Mouse (Mus musculus) hindbrain, embryonic 14.5 days (tissue): Measurements from ENCODE around the gene Snx20. TPM values are rescaled to one million over a fixed set of nuclear protein-coding genes. Genes with fewer than 3 reads are reported as not detected.
A peak's percentile ranks its signal among the peaks of the same experiment; 100 is the strongest.

Experiments
- ATAC-seq: fragments of 200-750 bp; cut with Nextera tagmentation; 2 replicates; pipeline ENCODE4 v1.8.0; 2017; ENCODE audit warnings: moderate number of reproducible peaks, mild to moderate bottlenecking, moderate TSS enrichment, moderate library complexity; ENCODE audit not compliant: low FRiP score
- DNase-seq: peaks from one replicate; pipeline ENCODE4 v3.0.0-alpha.2; 2015; ENCODE audit warnings: low spot score
- H3K27ac ChIP-seq: fragments of 300-500 bp; sonication (generic); 2 replicates; pipeline ENCODE4 v1.5.1; 2014; ENCODE audit warnings: mild to moderate bottlenecking, moderate library complexity
- H3K27me3 ChIP-seq: fragments of 300-500 bp; sonication (generic); 2 replicates; pipeline ENCODE4 v1.6.1; 2014; ENCODE audit warnings: mild to moderate bottlenecking, low read length, mixed read lengths; ENCODE audit not compliant: control insufficient read depth, insufficient read depth
- H3K36me3 ChIP-seq: fragments of 300-500 bp; sonication (generic); replicated peaks from 2 replicates; pipeline ENCODE4 v1.6.1; 2014; ENCODE audit not compliant: control insufficient read depth, insufficient read depth
- H3K4me1 ChIP-seq: fragments of 300-500 bp; sonication (generic); replicated peaks from 2 replicates; pipeline ENCODE4 v1.6.1; 2014; ENCODE audit warnings: antibody characterized with exemption, low read length, mixed read lengths; ENCODE audit not compliant: control insufficient read depth, insufficient read depth
- H3K4me2 ChIP-seq: fragments of 300-500 bp; sonication (generic); replicated peaks from 2 replicates; pipeline ENCODE4 v1.6.1; 2014; ENCODE audit warnings: mild to moderate bottlenecking, moderate library complexity
- H3K4me3 ChIP-seq: fragments of 300-500 bp; sonication (generic); replicated peaks from 2 replicates; pipeline ENCODE4 v1.5.1; 2014; ENCODE audit warnings: mild to moderate bottlenecking, low read length
- H3K9ac ChIP-seq: fragments of 300-500 bp; sonication (generic); 2 replicates; pipeline ENCODE4 v1.6.1; 2014
- H3K9me3 ChIP-seq: fragments of 300-500 bp; sonication (generic); 2 replicates; pipeline ENCODE4 v1.6.1; 2016; ENCODE audit warnings: low read length; ENCODE audit not compliant: control insufficient read depth
- WGBS: fragments of 180-500 bp; shearing (Covaris S2); extraction: QIAGEN DNeasy Blood & Tissue Kit; methylation state at CpG from one replicate; pipeline ENCODE4 v1.1.7; 2014; 5-methylcytosine and 5-hydroxymethylcytosine counted together
- polyA plus RNA-seq: library from polyadenylated mRNA; unstranded; fragments of >200 nt; fragmentation: Nextera tagmentation; extraction: Ambion mirVana; gene quantifications from 2 replicates; pipeline ENCODE4 v1.2.1, GENCODE M21; 2014

Snx20 gene
- polyA plus RNA-seq, 1 experiment from 2014 or later: 1.7 TPM

- no peaks in the 10 kb centered on the region for H3K4me1 ChIP-seq
- 61% methylated on average over 14 of the region's 14 CpGs for WGBS
- ATAC-seq (no peak), DNase-seq (no peak)
- H3K4me3 ChIP-seq: peak overlapping the region; percentile 48
- 0 out of 2 replicates have a peak, but pooled peaks cover 16% of the 10 kb centered on the region for H3K27me3 ChIP-seq
- no peaks in the 10 kb centered on the region for H3K9me3 ChIP-seq
- H3K36me3 ChIP-seq: no peaks in the 10 kb centered on the region
- H3K9ac ChIP-seq: peak overlapping the region; percentile 75
- H3K4me2 ChIP-seq: peak overlapping the region; percentile 69
- H3K27ac ChIP-seq: no peak overlapping the region
Measured at GRCm38 (mm10) chr8:88628001-88628774, 7.7 kb downstream of the Snx20 start.

DNA sequence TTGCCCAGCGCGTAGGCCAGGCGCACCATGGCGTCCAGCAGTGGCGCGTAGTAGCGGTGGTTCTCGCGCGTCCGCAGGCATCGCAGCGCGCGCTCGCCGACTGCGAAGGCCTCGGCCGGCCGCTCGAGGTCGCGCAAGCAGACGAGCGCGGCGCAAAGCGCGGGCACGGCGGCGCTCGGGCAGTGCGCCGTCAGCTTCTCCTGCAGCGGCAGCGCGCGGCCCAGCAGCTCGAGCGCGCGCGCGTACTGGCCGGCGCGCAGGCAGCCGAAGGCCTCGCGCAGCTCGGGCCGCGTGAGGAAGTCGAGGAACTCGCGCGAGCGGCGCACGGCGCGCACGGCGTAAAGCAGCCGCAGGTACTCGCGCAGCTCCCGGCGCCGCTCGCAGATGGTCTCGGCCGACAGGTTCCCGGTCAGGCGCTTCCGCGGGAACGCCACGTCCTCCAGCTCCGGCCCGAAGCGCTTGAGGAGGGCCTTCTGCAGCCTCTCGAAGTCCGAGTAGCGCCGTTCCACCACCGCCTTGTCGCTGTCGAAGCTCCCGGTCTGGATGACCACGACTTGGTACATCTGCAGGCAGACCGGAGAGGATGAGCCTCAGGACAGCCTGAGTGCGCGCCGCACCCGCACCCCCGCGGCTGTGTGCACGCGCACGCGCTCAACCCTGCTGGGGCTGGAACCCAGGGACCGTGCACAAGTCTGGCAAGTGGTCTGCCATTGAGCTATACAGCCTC is 8.5 kb downstream of the Snx20 start:
- Histone ChIP-seq H3K4me1 (no peaks in the 10 kb centered on the region), H3K27me3 (0 out of 2 replicates have a peak, but pooled peaks cover 21% of the 10 kb centered on the region), H3K27ac (peak overlapping the region; percentile 79), H3K4me3 (peak overlapping the region; percentile 48), H3K36me3 (no peaks in the 10 kb centered on the region), H3K9ac (peak overlapping the region; percentile 75), H3K4me2 (peak overlapping the region; percentile 69), H3K9me3 (no peaks in the 10 kb centered on the region)
- WGBS: under 1% methylated on average over 92 of the region's 105 CpGs
- ATAC-seq (peak; percentile 83), DNase-seq (peak; percentile 91)

DNA sequence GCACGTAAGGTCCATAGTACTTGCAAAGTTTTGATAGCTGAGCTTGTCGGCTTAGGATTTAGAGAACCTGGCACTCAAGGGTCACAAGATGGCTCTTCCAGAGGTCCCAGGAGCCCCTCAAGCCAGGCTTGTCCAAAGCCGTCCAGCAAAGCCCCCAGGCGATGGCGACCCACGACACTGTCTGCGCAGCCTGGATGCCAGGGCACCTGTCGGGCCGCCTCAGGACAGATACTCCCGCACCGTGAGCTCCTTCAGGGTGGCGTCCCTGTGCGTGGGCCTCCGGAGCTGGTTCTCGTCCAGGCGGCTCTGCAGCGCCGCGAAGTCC is 9.0 kb downstream of the Snx20 start:
- 13% methylated on average over 19 of the region's 19 CpGs for WGBS
- no peak; the same call in 1 of the 2 replicates for ATAC-seq
- Histone ChIP-seq H3K4me1 (no peaks in the 10 kb centered on the region), H3K27me3 (0 out of 2 replicates have a peak, but pooled peaks cover 21% of the 10 kb centered on the region), H3K27ac (peak overlapping the region; percentile 79), H3K36me3 (no peaks in the 10 kb centered on the region), H3K4me3 (peak overlapping the region; percentile 48), H3K9ac (peak overlapping the region; percentile 75), H3K4me2 (peak overlapping the region; percentile 69), H3K9me3 (no peaks in the 10 kb centered on the region)
- no peak for DNase-seq

DNA sequence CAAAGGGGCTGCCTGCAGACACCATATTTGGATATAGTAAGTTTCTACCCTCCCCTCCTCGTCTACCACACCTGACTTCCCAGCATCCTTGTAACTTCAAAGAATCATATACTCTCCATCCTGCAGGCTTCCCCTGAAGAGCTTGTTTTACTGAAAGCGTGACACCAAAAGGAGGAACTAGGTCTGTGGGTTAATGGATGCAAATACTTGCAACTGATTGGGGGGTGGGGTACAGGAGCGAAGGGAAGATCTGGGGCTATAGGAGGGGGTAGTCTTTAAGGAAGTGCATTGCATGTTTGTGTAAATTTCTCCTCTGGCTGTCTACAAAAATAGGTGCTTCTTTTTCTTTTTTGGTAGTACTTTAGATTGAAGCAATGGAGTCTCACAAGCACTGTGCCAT is 9.5 kb downstream of the Snx20 start:
- no peaks in the 10 kb centered on the region for H3K4me1 ChIP-seq
- H3K9ac ChIP-seq: no peak overlapping the region
- H3K4me3 ChIP-seq: no peak overlapping the region
- H3K36me3 ChIP-seq: no peaks in the 10 kb centered on the region
- no peak overlapping the region for H3K4me2 ChIP-seq
- ATAC-seq: no peak
- no peak overlapping the region for H3K27ac ChIP-seq
- 0 out of 2 replicates have a peak, but pooled peaks cover 21% of the 10 kb centered on the region for H3K27me3 ChIP-seq
- no peaks in the 10 kb centered on the region for H3K9me3 ChIP-seq
- 76% methylated on average over 3 of the region's 3 CpGs for WGBS
- DNase-seq: no peak

DNA sequence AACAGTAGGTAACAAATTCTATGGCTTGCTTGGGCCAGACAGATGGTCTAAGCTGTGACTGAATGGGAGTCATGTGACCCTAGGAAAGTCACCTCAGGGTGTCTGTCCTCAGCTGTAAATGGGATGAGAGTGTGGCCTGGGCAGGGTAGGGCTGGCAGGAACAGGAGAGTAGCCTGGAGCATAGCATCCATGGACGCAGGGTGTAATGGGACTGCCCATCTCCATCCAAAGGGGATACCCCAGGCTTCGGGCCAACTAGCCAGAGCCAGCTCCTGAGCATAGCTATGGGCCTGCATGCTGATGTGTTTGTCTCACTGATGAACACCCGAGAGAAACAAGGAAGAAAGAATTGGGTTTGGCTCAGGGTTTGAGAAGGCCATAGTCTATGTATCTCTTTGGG is 11.7 kb downstream of the Snx20 start:
- Histone ChIP-seq H3K9me3 (no peaks in the 10 kb centered on the region), H3K4me1 (no peaks in the 10 kb centered on the region), H3K27ac (no peak overlapping the region), H3K4me2 (no peak overlapping the region), H3K27me3 (0 out of 2 replicates have a peak, but pooled peaks cover 17% of the 10 kb centered on the region), H3K9ac (no peak overlapping the region), H3K4me3 (no peak overlapping the region), H3K36me3 (no peaks in the 10 kb centered on the region)
- 76% methylated on average over 3 of the region's 3 CpGs for WGBS
- DNase-seq (no peak), ATAC-seq (no peak)

DNA sequence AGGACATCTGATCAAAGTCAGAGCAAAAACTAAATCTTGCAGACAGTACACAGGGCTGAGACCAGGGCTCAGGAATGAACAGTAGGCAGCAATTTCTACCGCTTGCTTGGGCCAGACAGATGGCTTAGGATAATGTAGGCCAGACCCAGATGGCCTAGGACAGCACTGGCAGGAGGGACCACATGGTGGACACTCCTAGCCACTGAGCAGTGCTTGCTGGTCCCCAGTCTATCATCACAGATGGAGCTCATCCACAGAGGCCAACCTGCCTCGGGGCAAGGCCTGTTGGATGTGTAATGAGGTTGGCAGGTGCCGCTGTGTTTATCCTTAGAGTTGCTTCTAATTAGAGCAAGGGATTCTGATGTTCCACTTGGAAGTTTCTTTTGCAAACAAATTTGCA is 12.6 kb downstream of the Snx20 start:
- Histone ChIP-seq H3K27ac (no peak overlapping the region), H3K4me2 (no peak overlapping the region), H3K4me3 (no peak overlapping the region), H3K36me3 (no peaks in the 10 kb centered on the region), H3K4me1 (no peaks in the 10 kb centered on the region), H3K9me3 (no peaks in the 10 kb centered on the region), H3K9ac (no peak overlapping the region), H3K27me3 (0 out of 2 replicates have a peak, but pooled peaks cover 17% of the 10 kb centered on the region)
- ATAC-seq (no peak), DNase-seq (no peak)
- 62% methylated on average over 3 of the region's 3 CpGs for WGBS

- 1% methylated on average over 8 of the region's 8 CpGs for WGBS
- H3K4me3 ChIP-seq: no peak overlapping the region
- H3K36me3 ChIP-seq: no peaks in the 10 kb centered on the region
- DNase-seq (peak; percentile 91), ATAC-seq (no peak)
- no peaks in the 10 kb centered on the region for H3K9me3 ChIP-seq
- no peak overlapping the region for H3K4me2 ChIP-seq
- no peak overlapping the region for H3K27ac ChIP-seq
- H3K9ac ChIP-seq: no peak overlapping the region
- H3K4me1 ChIP-seq: no peaks in the 10 kb centered on the region
- H3K27me3 ChIP-seq: 0 out of 2 replicates have a peak, but pooled peaks cover 14% of the 10 kb centered on the region
Measured at GRCm38 (mm10) chr8:88621408-88621807, 14.5 kb downstream of the Snx20 start.

DNA sequence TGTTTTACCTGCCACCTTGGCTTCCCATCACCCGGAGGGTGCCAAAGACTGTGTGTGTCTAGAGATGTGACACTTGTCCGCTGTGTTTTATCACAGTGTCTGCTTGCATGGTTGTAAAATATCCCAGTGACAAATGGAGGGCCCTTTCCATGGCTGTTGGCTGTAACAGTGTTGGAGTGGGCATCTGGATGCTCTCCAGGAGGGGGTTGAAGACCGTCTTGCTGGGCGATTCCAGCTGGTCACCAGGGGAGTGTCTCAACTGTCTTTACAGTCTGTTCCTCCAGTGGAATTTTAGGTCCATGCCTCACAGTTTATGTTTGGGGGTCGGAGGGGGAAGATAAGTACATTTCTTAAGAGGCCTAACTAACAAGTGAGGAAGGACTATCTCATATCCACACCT is 15.0 kb downstream of the Snx20 start:
- H3K4me1 ChIP-seq: no peaks in the 10 kb centered on the region
- 65% methylated on average over 5 of the region's 5 CpGs for WGBS
- ATAC-seq (no peak), DNase-seq (no peak)
- no peak overlapping the region for H3K27ac ChIP-seq
- H3K27me3 ChIP-seq: 0 out of 2 replicates have a peak, but pooled peaks cover 10% of the 10 kb centered on the region
- no peak overlapping the region for H3K4me3 ChIP-seq
- H3K9ac ChIP-seq: no peak overlapping the region
- no peaks in the 10 kb centered on the region for H3K9me3 ChIP-seq
- H3K36me3 ChIP-seq: no peaks in the 10 kb centered on the region
- H3K4me2 ChIP-seq: no peak overlapping the region

DNA sequence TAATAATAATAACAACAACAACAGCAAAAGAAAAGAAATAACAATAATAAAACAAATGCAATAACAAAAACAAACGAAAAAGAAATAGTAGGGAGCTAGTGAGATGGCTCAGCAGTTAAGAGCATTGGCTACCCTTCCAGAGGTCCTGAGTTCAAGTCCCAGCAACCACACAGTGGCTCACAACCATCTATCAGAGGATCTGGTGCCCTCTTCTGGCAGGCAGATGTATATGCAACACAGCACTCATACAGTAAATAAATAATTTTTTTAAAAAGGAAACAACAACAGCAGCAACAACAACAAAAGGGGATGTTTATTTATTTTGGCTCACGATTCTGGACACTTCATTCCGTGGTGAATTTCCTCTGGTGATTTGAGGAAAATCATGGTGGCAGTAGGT is 16.4 kb downstream of the Snx20 start:
- H3K9ac ChIP-seq: no peak overlapping the region
- DNase-seq (no peak), ATAC-seq (no peak)
- H3K27me3 ChIP-seq: 0 out of 2 replicates have a peak, but pooled peaks cover 5% of the 10 kb centered on the region
- H3K9me3 ChIP-seq: no peaks in the 10 kb centered on the region
- WGBS: 84% methylated on average over 3 of the region's 3 CpGs
- no peak overlapping the region for H3K27ac ChIP-seq
- H3K4me3 ChIP-seq: no peak overlapping the region
- H3K4me1 ChIP-seq: no peaks in the 10 kb centered on the region
- no peaks in the 10 kb centered on the region for H3K36me3 ChIP-seq
- no peak overlapping the region for H3K4me2 ChIP-seq
